ENCODE assay signal across 9 mouse cellular contexts in the genomic region with DNA sequence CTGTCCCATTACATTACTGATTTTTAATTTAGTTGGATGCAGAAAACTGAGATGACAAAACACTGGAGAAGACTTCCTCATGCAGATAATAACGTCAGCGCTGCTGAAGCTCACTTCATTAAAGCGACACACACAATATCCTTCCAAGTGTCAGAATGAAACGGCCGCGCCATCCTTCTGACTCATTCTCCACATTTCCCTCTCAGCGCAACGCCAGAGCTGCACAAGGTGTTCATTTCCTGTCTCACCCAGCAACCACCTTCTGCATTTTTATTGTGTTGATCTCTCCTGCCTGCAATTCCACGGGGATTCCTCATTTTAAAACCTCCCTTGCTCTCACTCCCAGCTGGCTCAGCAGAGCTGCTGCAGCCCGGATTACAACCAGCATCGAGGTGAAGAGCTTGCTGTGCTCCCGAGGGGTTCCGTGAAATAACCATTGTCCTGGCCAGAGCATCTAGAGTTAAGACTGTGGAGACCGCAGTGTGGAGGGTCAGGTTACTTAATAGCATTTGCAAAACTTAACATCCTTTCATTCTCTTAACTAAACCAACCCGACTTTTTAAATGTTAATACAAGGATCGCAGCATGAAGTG.
A peak's percentile ranks its signal among the peaks of the same experiment; 100 is the strongest.
DNase-seq lines count a peak whose midpoint lies in the region; ATAC-seq and TF ChIP-seq lines count a peak whose summit lies in the region.
"Had no signal": no experiment of that assay in that cellular context is flagged by ENCODE, and none has a peak within 500 bp of the region (broad histone marks: within the 10 kb centered on the region; RNA-seq: fewer than 3 reads in every experiment).

No protein-coding gene starts in this region.

- no peak for TF ChIP-seq CTCF in cerebellum, adult 2 months (IDR thresholded peaks at IDR 0.05; ENCODE audit: borderline replicate concordance, insufficient read depth, low read depth, low read length)
- no peak for TF ChIP-seq CTCF in left cerebral cortex, adult 2 months (IDR thresholded peaks at IDR 0.05)

- no peak overlapping the region for H3K4me3 ChIP-seq in cerebellum, adult 2 months (replicated peaks; ENCODE audit: insufficient read depth, low read depth, low read length)
- 0 out of 2 replicates have a peak overlapping the region, but pooled peaks have one; percentile 2 for H3K4me3 ChIP-seq in left cerebral cortex, adult 2 months
- H3K4me3 ChIP-seq: erythroblast, embryonic 14.5 days had no signal

- WGBS in cerebellum, adult 2 months = 23% methylated on average over 16 of the region's 16 CpGs

- H3K27ac ChIP-seq in cerebellum, adult 2 months (ENCODE audit: insufficient read depth, low read length) = peak overlapping the region; percentile 74
- no peak overlapping the region for H3K27ac ChIP-seq in left cerebral cortex, adult 2 months

- ATAC-seq in cerebellum, adult (ENCODE audit: insufficient number of reproducible peaks, low FRiP score, low TSS enrichment) = no peak

- peaks cover 32% of the 10 kb centered on the region for H3K4me1 ChIP-seq in cerebellum, adult 2 months (ENCODE audit: control insufficient read depth, insufficient read depth, low read length)

- intact Hi-C loops in left cerebral cortex, adult 2 months (cut with DNase I) = no loop called here

- DNase-seq in cerebellum, adult 2 months = peak; percentile 44 to 65
- peak; percentile 24 to 27 for DNase-seq in left cerebral cortex, adult 2 months (ENCODE audit: extremely low spot score in 1 of 2, low spot score in 2 of 2)
- DNase-seq in left cerebral cortex, adult 11 months (ENCODE audit: low spot score) = no peak
- DNase-seq in forelimb bud, embryonic 11.5 days (ENCODE audit: low read depth, low spot score) = peak; percentile 52
- DNase-seq in right cerebral cortex, postnatal 10 days (ENCODE audit: low spot score in 2 of 2) = peak; percentile 37 to 44
- DNase-seq in ovary, postnatal 36 days (ENCODE audit: low spot score) = no peak
- DNase-seq in lung, postnatal 36 days = no peak

- no peak for TF ChIP-seq POLR2A in cerebellum, adult 2 months (IDR thresholded peaks at IDR 0.05; ENCODE audit: borderline replicate concordance, insufficient read depth, low read length)

- no peaks in the 10 kb centered on the region for H3K27me3 ChIP-seq in cerebellum, adult 2 months (ENCODE audit: control insufficient read depth, insufficient read depth, low read length)

Comparison
In these comparisons a context has a peak if more than half of its experiments do, and no peak if none do; other contexts are left out.
1. DNase-seq: peak in cerebellum, adult 2 months (2 of 2), left cerebral cortex, adult 2 months (2 of 2), forelimb bud, embryonic 11.5 days (single experiment) and right cerebral cortex, postnatal 10 days (2 of 2); none in left cerebral cortex, adult 11 months (single experiment), ovary, postnatal 36 days (single experiment) and lung, postnatal 36 days (single experiment).